Mouse (Mus musculus): Measurements from ENCODE around the gene Wasl. TPM values are rescaled to one million over a fixed set of nuclear protein-coding genes. Genes with fewer than 3 reads are reported as not detected.

Gene Wasl
- polyA plus RNA-seq, 1 experiment from 2014 or later = 52.2 TPM

GRCm38 (mm10) chr6:24610358-24610757 is 54.5 kb downstream of the Wasl start:
- ATAC-seq = no peak
- H3K9me3 ChIP-seq (ENCODE audit: control insufficient read depth, low read length) = no peaks in the 10 kb centered on the region; the same call in 1 of the 2 replicates
- 93% methylated on average over 4 of the region's 4 CpGs for WGBS
- H3K36me3 ChIP-seq (ENCODE audit: control insufficient read depth, insufficient read depth, low read length) = peaks cover 3% of the 10 kb centered on the region; the same call in 1 of the 2 replicates
- no peak overlapping the region for H3K4me3 ChIP-seq (ENCODE audit: low read length)
- no peaks in the 10 kb centered on the region for H3K4me1 ChIP-seq (ENCODE audit: control insufficient read depth, insufficient read depth, low read depth, low read length)
- no peak overlapping the region for H3K27ac ChIP-seq (ENCODE audit: low read depth, low read length)
- H3K27me3 ChIP-seq (replicated peaks; ENCODE audit: control insufficient read depth, insufficient read depth, low read length) = no peaks in the 10 kb centered on the region
- H3K4me2 ChIP-seq (ENCODE audit: low read length) = no peak overlapping the region
- H3K9ac ChIP-seq (ENCODE audit: low read depth, low read length) = no peak overlapping the region

- Histone ChIP-seq H3K4me2 (ENCODE audit: low read length) (no peak overlapping the region), H3K4me3 (ENCODE audit: low read length) (no peak overlapping the region), H3K27ac (ENCODE audit: low read depth, low read length) (no peak overlapping the region), H3K4me1 (ENCODE audit: control insufficient read depth, insufficient read depth, low read depth, low read length) (no peaks in the 10 kb centered on the region), H3K36me3 (ENCODE audit: control insufficient read depth, insufficient read depth, low read length) (no peaks in the 10 kb centered on the region), H3K9ac (ENCODE audit: low read depth, low read length) (no peak overlapping the region), H3K9me3 (ENCODE audit: control insufficient read depth, low read length) (no peaks in the 10 kb centered on the region; the same call in 1 of the 2 replicates), H3K27me3 (replicated peaks; ENCODE audit: control insufficient read depth, insufficient read depth, low read length) (no peaks in the 10 kb centered on the region)
- ATAC-seq = no peak
- WGBS = 71% methylated on average over 4 of the region's 4 CpGs
Observed at GRCm38 (mm10) chr6:24609531-24609930, 55.3 kb downstream of the Wasl start.

GRCm38 (mm10) chr6:24608682-24609081 is 56.1 kb downstream of the Wasl start:
- no peak overlapping the region for H3K27ac ChIP-seq (ENCODE audit: low read depth, low read length)
- H3K27me3 ChIP-seq (replicated peaks; ENCODE audit: control insufficient read depth, insufficient read depth, low read length) = no peaks in the 10 kb centered on the region
- H3K36me3 ChIP-seq (ENCODE audit: control insufficient read depth, insufficient read depth, low read length) = no peaks in the 10 kb centered on the region
- WGBS = 85% methylated on average over 3 of the region's 3 CpGs
- H3K4me2 ChIP-seq (ENCODE audit: low read length) = no peak overlapping the region
- no peak overlapping the region for H3K9ac ChIP-seq (ENCODE audit: low read depth, low read length)
- no peak for ATAC-seq
- H3K9me3 ChIP-seq (ENCODE audit: control insufficient read depth, low read length) = no peaks in the 10 kb centered on the region; the same call in 1 of the 2 replicates
- H3K4me3 ChIP-seq (ENCODE audit: low read length) = no peak overlapping the region
- no peaks in the 10 kb centered on the region for H3K4me1 ChIP-seq (ENCODE audit: control insufficient read depth, insufficient read depth, low read depth, low read length)

GRCm38 (mm10) chr6:24608129-24608528 is 56.7 kb downstream of the Wasl start:
- H3K27ac ChIP-seq (ENCODE audit: low read depth, low read length) = no peak overlapping the region
- H3K9me3 ChIP-seq (ENCODE audit: control insufficient read depth, low read length) = no peaks in the 10 kb centered on the region; the same call in 1 of the 2 replicates
- no peaks in the 10 kb centered on the region for H3K27me3 ChIP-seq (replicated peaks; ENCODE audit: control insufficient read depth, insufficient read depth, low read length)
- H3K36me3 ChIP-seq (ENCODE audit: control insufficient read depth, insufficient read depth, low read length) = no peaks in the 10 kb centered on the region
- no peaks in the 10 kb centered on the region for H3K4me1 ChIP-seq (ENCODE audit: control insufficient read depth, insufficient read depth, low read depth, low read length)
- ATAC-seq = no peak
- no peak overlapping the region for H3K9ac ChIP-seq (ENCODE audit: low read depth, low read length)
- H3K4me2 ChIP-seq (ENCODE audit: low read length) = no peak overlapping the region
- 73% methylated on average over 4 of the region's 4 CpGs for WGBS
- no peak overlapping the region for H3K4me3 ChIP-seq (ENCODE audit: low read length)

- ATAC-seq = no peak
- Histone ChIP-seq H3K4me2 (ENCODE audit: low read length) (no peak overlapping the region), H3K27me3 (replicated peaks; ENCODE audit: control insufficient read depth, insufficient read depth, low read length) (no peaks in the 10 kb centered on the region), H3K4me1 (ENCODE audit: control insufficient read depth, insufficient read depth, low read depth, low read length) (no peaks in the 10 kb centered on the region), H3K4me3 (ENCODE audit: low read length) (no peak overlapping the region), H3K27ac (ENCODE audit: low read depth, low read length) (no peak overlapping the region), H3K9ac (ENCODE audit: low read depth, low read length) (no peak overlapping the region), H3K9me3 (ENCODE audit: control insufficient read depth, low read length) (no peaks in the 10 kb centered on the region; the same call in 1 of the 2 replicates), H3K36me3 (ENCODE audit: control insufficient read depth, insufficient read depth, low read length) (no peaks in the 10 kb centered on the region)
- WGBS = 90% methylated on average over 15 of the region's 15 CpGs
Observed at GRCm38 (mm10) chr6:24607531-24607930, 57.3 kb downstream of the Wasl start.

- Histone ChIP-seq H3K4me3 (ENCODE audit: low read length) (no peak overlapping the region), H3K9ac (ENCODE audit: low read depth, low read length) (no peak overlapping the region)
- no peak for ATAC-seq
Observed at GRCm38 (mm10) chr6:24606512-24606911, 58.3 kb downstream of the Wasl start.

GRCm38 (mm10) chr6:24605631-24606030 is 59.2 kb downstream of the Wasl start:
- Histone ChIP-seq H3K27ac (ENCODE audit: low read depth, low read length) (no peak overlapping the region), H3K4me1 (ENCODE audit: control insufficient read depth, insufficient read depth, low read depth, low read length) (no peaks in the 10 kb centered on the region), H3K4me3 (ENCODE audit: low read length) (no peak overlapping the region), H3K27me3 (replicated peaks; ENCODE audit: control insufficient read depth, insufficient read depth, low read length) (no peaks in the 10 kb centered on the region), H3K4me2 (ENCODE audit: low read length) (no peak overlapping the region), H3K9me3 (ENCODE audit: control insufficient read depth, low read length) (no peaks in the 10 kb centered on the region; the same call in 1 of the 2 replicates), H3K9ac (ENCODE audit: low read depth, low read length) (no peak overlapping the region), H3K36me3 (ENCODE audit: control insufficient read depth, insufficient read depth, low read length) (no peaks in the 10 kb centered on the region)
- ATAC-seq = no peak
- WGBS = 94% methylated on average over 8 of the region's 8 CpGs

More at GRCm38 (mm10) chr6:24606512-24606911, 58.3 kb downstream of the Wasl start:
- Histone ChIP-seq H3K27ac (ENCODE audit: low read depth, low read length) (no peak overlapping the region), H3K27me3 (replicated peaks; ENCODE audit: control insufficient read depth, insufficient read depth, low read length) (no peaks in the 10 kb centered on the region), H3K9me3 (ENCODE audit: control insufficient read depth, low read length) (no peaks in the 10 kb centered on the region; the same call in 1 of the 2 replicates), H3K4me2 (ENCODE audit: low read length) (no peak overlapping the region), H3K4me1 (ENCODE audit: control insufficient read depth, insufficient read depth, low read depth, low read length) (no peaks in the 10 kb centered on the region), H3K36me3 (ENCODE audit: control insufficient read depth, insufficient read depth, low read length) (no peaks in the 10 kb centered on the region)
- 80% methylated on average over 10 of the region's 10 CpGs for WGBS

- no peaks in the 10 kb centered on the region for H3K36me3 ChIP-seq (ENCODE audit: control insufficient read depth, insufficient read depth, low read length)
- H3K4me2 ChIP-seq (ENCODE audit: low read length) = no peak overlapping the region
- H3K27ac ChIP-seq (ENCODE audit: low read depth, low read length) = no peak overlapping the region
- H3K4me3 ChIP-seq (ENCODE audit: low read length) = no peak overlapping the region
- no peak overlapping the region for H3K9ac ChIP-seq (ENCODE audit: low read depth, low read length)
- WGBS = 95% methylated on average over 7 of the region's 7 CpGs
- no peaks in the 10 kb centered on the region; the same call in 1 of the 2 replicates for H3K9me3 ChIP-seq (ENCODE audit: control insufficient read depth, low read length)
- no peaks in the 10 kb centered on the region for H3K27me3 ChIP-seq (replicated peaks; ENCODE audit: control insufficient read depth, insufficient read depth, low read length)
- no peaks in the 10 kb centered on the region for H3K4me1 ChIP-seq (ENCODE audit: control insufficient read depth, insufficient read depth, low read depth, low read length)
- ATAC-seq = no peak
Observed at GRCm38 (mm10) chr6:24604289-24604688, 60.5 kb downstream of the Wasl start.

GRCm38 (mm10) chr6:24602993-24603392 is 61.8 kb downstream of the Wasl start:
- Histone ChIP-seq H3K9me3 (ENCODE audit: control insufficient read depth, low read length) (no peaks in the 10 kb centered on the region; the same call in 1 of the 2 replicates), H3K36me3 (ENCODE audit: control insufficient read depth, insufficient read depth, low read length) (no peaks in the 10 kb centered on the region), H3K4me3 (ENCODE audit: low read length) (no peak overlapping the region), H3K4me1 (ENCODE audit: control insufficient read depth, insufficient read depth, low read depth, low read length) (no peaks in the 10 kb centered on the region), H3K9ac (ENCODE audit: low read depth, low read length) (no peak overlapping the region), H3K27me3 (replicated peaks; ENCODE audit: control insufficient read depth, insufficient read depth, low read length) (no peaks in the 10 kb centered on the region), H3K4me2 (ENCODE audit: low read length) (no peak overlapping the region), H3K27ac (ENCODE audit: low read depth, low read length) (no peak overlapping the region)
- ATAC-seq = no peak
- WGBS = 91% methylated on average over 5 of the region's 5 CpGs

GRCm38 (mm10) chr6:24602351-24602750 is 62.5 kb downstream of the Wasl start:
- H3K36me3 ChIP-seq (ENCODE audit: control insufficient read depth, insufficient read depth, low read length) = no peaks in the 10 kb centered on the region
- WGBS = 89% methylated on average over 3 of the region's 3 CpGs
- ATAC-seq = no peak

More at GRCm38 (mm10) chr6:24602351-24602750, 62.5 kb downstream of the Wasl start:
- Histone ChIP-seq H3K4me3 (ENCODE audit: low read length) (no peak overlapping the region), H3K4me1 (ENCODE audit: control insufficient read depth, insufficient read depth, low read depth, low read length) (no peaks in the 10 kb centered on the region), H3K9me3 (ENCODE audit: control insufficient read depth, low read length) (no peaks in the 10 kb centered on the region; the same call in 1 of the 2 replicates), H3K27me3 (replicated peaks; ENCODE audit: control insufficient read depth, insufficient read depth, low read length) (no peaks in the 10 kb centered on the region), H3K9ac (ENCODE audit: low read depth, low read length) (no peak overlapping the region), H3K4me2 (ENCODE audit: low read length) (no peak overlapping the region), H3K27ac (ENCODE audit: low read depth, low read length) (no peak overlapping the region)

Data from hindbrain, embryonic 16.5 days (tissue).